Mouse (Mus musculus) midbrain, embryonic 16.5 days (tissue): ENCODE results near the gene Edem2. TPM values are rescaled to one million over a fixed set of nuclear protein-coding genes. Genes with fewer than 3 reads are reported as not detected.

Experiments used
- ATAC-seq: fragments of 200-750 bp; cut with Nextera tagmentation; 2 replicates; pipeline ENCODE4 v1.8.0; 2017; ENCODE audit warnings: moderate TSS enrichment
- H3K27ac ChIP-seq: fragments of 300-500 bp; sonication (generic); 2 replicates; pipeline ENCODE4 v1.5.1; 2014; ENCODE audit warnings: mild to moderate bottlenecking, low read length, mixed read lengths
- H3K27me3 ChIP-seq: fragments of 300-500 bp; sonication (generic); 2 replicates; pipeline ENCODE4 v1.6.1; 2014; ENCODE audit warnings: low read depth, low read length, mixed read lengths; ENCODE audit not compliant: control insufficient read depth, insufficient read depth
- H3K36me3 ChIP-seq: fragments of 300-500 bp; sonication (generic); 2 replicates; pipeline ENCODE4 v1.6.1; 2014; ENCODE audit warnings: mild to moderate bottlenecking, low read length, moderate library complexity, mixed read lengths; ENCODE audit not compliant: control insufficient read depth, insufficient read depth
- H3K4me1 ChIP-seq: fragments of 300-500 bp; sonication (generic); 2 replicates; pipeline ENCODE4 v1.6.1; 2014; ENCODE audit warnings: mild to moderate bottlenecking, low read length, mixed read lengths; ENCODE audit not compliant: control insufficient read depth, insufficient read depth
- H3K4me2 ChIP-seq: fragments of 300-500 bp; sonication (generic); 2 replicates; pipeline ENCODE4 v1.6.1; 2014; ENCODE audit warnings: mild to moderate bottlenecking, low read length, mixed read lengths
- H3K4me3 ChIP-seq: fragments of 300-500 bp; sonication (generic); 2 replicates; pipeline ENCODE4 v1.5.1; 2014; ENCODE audit warnings: low read depth, mild to moderate bottlenecking, low read length, moderate library complexity, mixed read lengths
- H3K9ac ChIP-seq: fragments of 300-500 bp; sonication (generic); 2 replicates; pipeline ENCODE4 v1.6.1; 2014; ENCODE audit warnings: low read depth, low read length, mixed read lengths
- H3K9me3 ChIP-seq: fragments of 300-500 bp; sonication (generic); replicated peaks from 2 replicates; pipeline ENCODE4 v1.6.1; 2014; ENCODE audit warnings: mild to moderate bottlenecking, low read length, mixed read lengths; ENCODE audit not compliant: control insufficient read depth, poor library complexity, severe bottlenecking
- WGBS: fragments of 180-500 bp; shearing (Covaris S2); extraction: QIAGEN DNeasy Blood & Tissue Kit; methylation state at CpG from one replicate; pipeline ENCODE4 v1.1.7; 2014; 5-methylcytosine and 5-hydroxymethylcytosine counted together
- polyA plus RNA-seq: library from polyadenylated mRNA; unstranded; fragments of >200 nt; fragmentation: Nextera tagmentation; extraction: Ambion mirVana; gene quantifications from 2 replicates; pipeline ENCODE4 v1.2.1, GENCODE M21; 2015

The Edem2 gene
- polyA plus RNA-seq, 1 experiment from 2014 or later, result 46.3 TPM

DNA sequence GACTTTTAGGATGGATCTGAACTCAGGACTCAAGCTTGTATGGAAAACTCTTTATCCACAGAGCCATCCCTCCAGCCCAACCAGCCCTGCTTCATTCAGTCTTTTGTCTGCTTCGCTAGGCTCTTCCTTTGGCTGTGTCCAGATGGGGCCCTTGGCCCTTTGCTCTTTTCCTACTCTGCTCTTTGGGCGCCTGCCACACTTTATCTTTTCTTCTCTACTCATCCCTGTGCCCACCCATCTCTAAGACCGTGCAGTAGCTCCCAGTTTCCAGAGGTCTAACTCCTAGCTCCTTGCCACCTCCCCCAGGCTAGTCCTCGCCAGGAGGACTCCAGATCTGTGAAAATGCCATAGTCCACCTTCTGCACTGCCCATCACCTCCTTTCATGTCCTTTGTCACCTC is 44.4 kb upstream of the Edem2 start:
- Histone ChIP-seq H3K9me3 (no peaks in the 10 kb centered on the region), H3K4me1 (peaks cover 29% of the 10 kb centered on the region), H3K27me3 (peaks cover 9% of the 10 kb centered on the region), H3K9ac (no peak overlapping the region), H3K4me3 (no peak overlapping the region), H3K4me2 (no peak overlapping the region), H3K27ac (no peak overlapping the region), H3K36me3 (no peaks in the 10 kb centered on the region)
- ATAC-seq, result no peak
- WGBS, result 67% methylated on average over 4 of the region's 4 CpGs

GRCm38 (mm10) chr2:155764679-155765418 is 35.6 kb upstream of the Edem2 start:
- H3K4me1 ChIP-seq, result no peaks in the 10 kb centered on the region
- no peak overlapping the region for H3K9ac ChIP-seq
- no peak overlapping the region for H3K4me2 ChIP-seq
- H3K27ac ChIP-seq, result no peak overlapping the region
- H3K9me3 ChIP-seq, result no peaks in the 10 kb centered on the region
- 49% methylated on average over 13 of the region's 13 CpGs for WGBS
- no peak overlapping the region for H3K4me3 ChIP-seq
- no peaks in the 10 kb centered on the region for H3K27me3 ChIP-seq
- H3K36me3 ChIP-seq, result no peaks in the 10 kb centered on the region
- ATAC-seq, result peak; percentile 75

GRCm38 (mm10) chr2:155756855-155757566 is 27.7 kb upstream of the Edem2 start:
- Histone ChIP-seq H3K4me2 (no peak overlapping the region), H3K4me1 (no peaks in the 10 kb centered on the region), H3K9me3 (no peaks in the 10 kb centered on the region), H3K27me3 (no peaks in the 10 kb centered on the region), H3K9ac (no peak overlapping the region), H3K4me3 (no peak overlapping the region), H3K36me3 (no peaks in the 10 kb centered on the region), H3K27ac (no peak overlapping the region)
- WGBS, result 68% methylated on average over 14 of the region's 14 CpGs
- no peak for ATAC-seq

- H3K4me1 ChIP-seq, result peaks cover 3% of the 10 kb centered on the region; the same call in 1 of the 2 replicates
- H3K9ac ChIP-seq, result no peak overlapping the region
- no peak overlapping the region for H3K4me2 ChIP-seq
- H3K9me3 ChIP-seq, result no peaks in the 10 kb centered on the region
- no peak overlapping the region for H3K4me3 ChIP-seq
- H3K27me3 ChIP-seq, result peaks cover 4% of the 10 kb centered on the region; the same call in 1 of the 2 replicates
- 0% methylated on average over 1 of the region's 1 CpGs for WGBS
- no peaks in the 10 kb centered on the region for H3K36me3 ChIP-seq
- no peak overlapping the region for H3K27ac ChIP-seq
- no peak for ATAC-seq
Measured at GRCm38 (mm10) chr2:155755746-155756145, 26.5 kb upstream of the Edem2 start.

DNA sequence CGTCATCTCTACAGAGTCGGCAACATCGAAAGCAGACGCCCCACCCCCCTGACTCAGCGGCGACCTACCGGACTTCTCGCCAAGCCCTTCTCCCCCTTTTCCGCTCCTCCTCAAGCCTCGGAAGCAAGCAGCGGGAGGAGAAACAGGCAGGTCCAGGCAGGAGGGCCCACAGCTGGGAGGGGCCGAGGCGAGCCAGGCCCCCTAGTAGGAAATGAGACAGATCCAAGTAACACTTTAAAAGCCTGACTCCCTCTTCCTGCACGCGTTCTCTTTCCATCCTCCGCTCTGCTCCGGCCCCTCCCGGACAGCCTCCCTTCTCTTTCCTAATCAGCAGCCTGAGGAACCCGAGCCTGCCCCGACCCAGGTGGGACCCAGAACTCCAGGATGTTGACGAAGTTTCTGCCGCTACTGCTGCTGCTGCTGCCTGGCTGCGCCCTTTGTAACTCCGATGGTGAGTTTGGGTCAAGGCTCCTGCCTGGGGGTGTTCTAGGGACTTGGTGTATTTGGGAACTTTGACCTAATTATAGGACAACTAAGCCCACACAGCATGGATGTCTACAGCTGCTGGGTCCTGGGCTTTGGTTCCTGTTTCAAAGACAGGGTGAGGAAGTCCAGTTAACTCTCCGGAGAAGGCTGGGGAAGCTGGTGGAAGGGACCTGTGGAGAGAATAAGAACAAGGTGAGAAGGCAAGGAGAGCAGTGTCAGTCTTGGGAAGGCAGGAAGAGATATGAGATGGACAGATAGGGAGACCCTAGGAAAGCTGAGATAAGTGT is 21.9 kb upstream of the Edem2 start, which contains the start of gene Procr:
TSS of gene Procr (plus strand) at position 104 of the 773 bp plus-strand sequence.
- H3K4me2 ChIP-seq, result peak within 1 kb of the TSS; percentile 54
- peaks cover 3% of the 10 kb centered on the region; the same call in 1 of the 2 replicates for H3K4me1 ChIP-seq
- 4% methylated on average over 25 of the region's 25 CpGs for WGBS
- ATAC-seq, result no peak
- H3K9ac ChIP-seq, result 0 out of 2 replicates have a peak within 1 kb of the TSS, but pooled peaks have one; percentile 31
- peaks cover 4% of the 10 kb centered on the region; the same call in 1 of the 2 replicates for H3K27me3 ChIP-seq
- no peaks in the 10 kb centered on the region for H3K9me3 ChIP-seq
- H3K4me3 ChIP-seq, result peak within 1 kb of the TSS; percentile 22
- no peaks in the 10 kb centered on the region for H3K36me3 ChIP-seq
- H3K27ac ChIP-seq, result no peak within 1 kb of the TSS

DNA sequence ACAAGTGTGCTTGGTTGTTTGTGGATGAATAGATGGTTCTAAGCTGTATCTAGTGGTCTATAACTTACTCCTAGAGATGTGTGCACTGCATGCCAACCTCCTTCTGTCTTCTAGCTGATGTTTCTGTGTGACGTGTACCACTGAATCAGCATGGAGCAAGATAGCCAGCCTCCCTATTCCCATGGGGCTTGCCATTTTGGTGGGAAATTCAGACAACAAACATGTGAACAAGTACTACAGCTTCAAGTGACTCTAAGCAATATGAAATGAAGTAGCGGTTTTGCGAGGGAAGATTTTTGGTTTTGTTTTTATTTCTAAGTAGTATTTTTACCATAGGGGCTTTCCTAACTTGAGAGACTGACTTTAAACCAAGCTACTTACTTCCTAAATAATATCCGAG is 20.1 kb upstream of the Edem2 start:
- no peak overlapping the region for H3K27ac ChIP-seq
- H3K4me3 ChIP-seq, result no peak overlapping the region

GRCm38 (mm10) chr2:155745487-155745886 is 16.2 kb upstream of the Edem2 start:
- no peak overlapping the region for H3K9ac ChIP-seq
- no peaks in the 10 kb centered on the region for H3K4me1 ChIP-seq
- no peak overlapping the region for H3K27ac ChIP-seq
- no peaks in the 10 kb centered on the region for H3K27me3 ChIP-seq
- no peaks in the 10 kb centered on the region for H3K36me3 ChIP-seq
- H3K4me2 ChIP-seq, result no peak overlapping the region
- H3K4me3 ChIP-seq, result no peak overlapping the region
- WGBS, result 68% methylated on average over 3 of the region's 3 CpGs
- ATAC-seq, result no peak
- no peaks in the 10 kb centered on the region for H3K9me3 ChIP-seq

More for the DNA sequence above, 20.1 kb upstream of the Edem2 start:
- Histone ChIP-seq H3K9ac (no peak overlapping the region), H3K36me3 (no peaks in the 10 kb centered on the region), H3K27me3 (peaks cover 4% of the 10 kb centered on the region; the same call in 1 of the 2 replicates), H3K4me2 (no peak overlapping the region), H3K9me3 (no peaks in the 10 kb centered on the region), H3K4me1 (peaks cover 3% of the 10 kb centered on the region; the same call in 1 of the 2 replicates)
- ATAC-seq, result no peak
- 84% methylated on average over 4 of the region's 4 CpGs for WGBS

DNA sequence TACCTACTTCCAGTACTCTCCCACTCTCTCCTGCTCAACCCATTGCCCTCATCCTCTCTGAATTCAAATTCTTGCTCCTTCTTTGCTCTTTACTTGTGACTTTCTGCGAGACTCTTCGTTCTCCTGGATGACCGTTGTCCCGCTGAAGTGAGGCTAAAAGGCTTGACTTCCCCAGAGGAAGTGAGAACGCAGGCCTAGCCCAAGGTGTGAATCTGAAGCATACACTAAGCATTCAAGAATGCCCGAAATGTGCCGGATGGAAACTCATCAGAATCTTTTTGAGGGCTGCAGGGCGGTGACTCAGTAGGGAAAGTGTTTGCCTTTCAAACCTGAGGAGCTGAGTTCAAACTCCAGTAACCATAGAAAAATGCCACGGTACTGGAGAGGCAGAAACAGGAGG is 14.1 kb upstream of the Edem2 start:
- H3K36me3 ChIP-seq, result no peaks in the 10 kb centered on the region
- H3K9me3 ChIP-seq, result no peaks in the 10 kb centered on the region
- ATAC-seq, result no peak
- H3K4me3 ChIP-seq, result no peak overlapping the region
- H3K4me2 ChIP-seq, result no peak overlapping the region
- H3K27me3 ChIP-seq, result no peaks in the 10 kb centered on the region
- no peaks in the 10 kb centered on the region for H3K4me1 ChIP-seq
- no peak overlapping the region for H3K27ac ChIP-seq
- 94% methylated on average over 9 of the region's 9 CpGs for WGBS
- H3K9ac ChIP-seq, result no peak overlapping the region
